Mouse (Mus musculus) myocyte (in vitro differentiated cells): ENCODE data around the gene Fgf8. TPM values are rescaled to one million over a fixed set of nuclear protein-coding genes. Genes with fewer than 3 reads are reported as not detected.

ENCODE experiments used
- H3K27me3 ChIP-seq: one replicate; pipeline ENCODE4 v1.6.1; 2011; ENCODE audit not compliant: control insufficient read depth, insufficient read depth, insufficient read length
- H3K36me3 ChIP-seq: one replicate; pipeline ENCODE4 v1.6.1; 2011; ENCODE audit not compliant: control insufficient read depth, insufficient read depth
- H3K4me2 ChIP-seq: one replicate; pipeline ENCODE4 v1.6.1; 2011; ENCODE audit warnings: low read depth, control low read depth
- H3K4me3 ChIP-seq: one replicate; pipeline ENCODE4 v1.5.1; 2011; ENCODE audit warnings: mild to moderate bottlenecking, control low read depth, moderate library complexity
- H3K79me2 ChIP-seq: one replicate; pipeline ENCODE4 v1.6.1; 2011; ENCODE audit not compliant: control insufficient read depth, insufficient read depth
- H3ac ChIP-seq: one replicate; pipeline ENCODE4 v1.6.1; 2011; ENCODE audit not compliant: control insufficient read depth, insufficient read length
- CEBPB ChIP-seq: IDR thresholded peaks from 2 replicates; pipeline ENCODE4 v1.6.1; 2011; ENCODE audit warnings: mild to moderate bottlenecking, moderate library complexity; ENCODE audit not compliant: poor library complexity, insufficient read depth, severe bottlenecking
- E2F4 ChIP-seq: IDR thresholded peaks from one replicate; pipeline ENCODE4 v1.6.1; 2011; ENCODE audit warnings: mild to moderate bottlenecking, control low read depth, moderate library complexity; ENCODE audit not compliant: insufficient read depth
- MAX ChIP-seq: IDR thresholded peaks from one replicate; pipeline ENCODE4 v1.6.1; 2011; ENCODE audit warnings: low read depth, mild to moderate bottlenecking, control low read depth
- MYOD1 ChIP-seq, 3 experiments: IDR thresholded peaks; one replicate each; pipeline ENCODE4 v1.6.1; 2011; ENCODE audit warnings: control low read depth in 2 of 3, low read depth in 2 of 3, mild to moderate bottlenecking in 2 of 3, moderate library complexity in 1 of 3; ENCODE audit not compliant: insufficient read length in 2 of 3, control insufficient read depth in 1 of 3
- MYOG ChIP-seq, 3 experiments: IDR thresholded peaks; one replicate each; pipeline ENCODE4 v1.6.1; 2011; ENCODE audit warnings: control low read depth in 2 of 3, low read depth in 2 of 3, mild to moderate bottlenecking in 2 of 3; ENCODE audit not compliant: insufficient read length in 2 of 3, control insufficient read depth in 1 of 3, insufficient read depth in 1 of 3
- POLR2A ChIP-seq: IDR thresholded peaks from one replicate; pipeline ENCODE4 v1.6.1; 2011; ENCODE audit warnings: low read depth, mild to moderate bottlenecking, control low read depth, moderate library complexity; ENCODE audit not compliant: insufficient read length
- POLR2AphosphoS2 ChIP-seq: IDR thresholded peaks from one replicate; pipeline ENCODE4 v1.6.1; 2011; ENCODE audit warnings: low read depth, control low read depth; ENCODE audit not compliant: insufficient read length
- REST ChIP-seq: IDR thresholded peaks from one replicate; pipeline ENCODE4 v1.6.1; 2011; ENCODE audit warnings: mild to moderate bottlenecking, control low read depth, moderate library complexity; ENCODE audit not compliant: insufficient read depth, insufficient read length
- SRF ChIP-seq: IDR thresholded peaks from one replicate; pipeline ENCODE4 v1.6.1; 2011; ENCODE audit warnings: low read depth; ENCODE audit not compliant: control insufficient read depth, insufficient read length
- TCF12 ChIP-seq: IDR thresholded peaks from one replicate; pipeline ENCODE4 v1.6.1; 2011; ENCODE audit warnings: mild to moderate bottlenecking, control low read depth; ENCODE audit not compliant: poor library complexity, insufficient read depth, severe bottlenecking
- TCF3 ChIP-seq: IDR thresholded peaks from one replicate; pipeline ENCODE4 v1.6.1; 2011; ENCODE audit warnings: low read depth, control low read depth; ENCODE audit not compliant: insufficient read length
- USF1 ChIP-seq: IDR thresholded peaks from one replicate; pipeline ENCODE4 v1.6.1; 2011; ENCODE audit warnings: low read depth, mild to moderate bottlenecking, control low read depth, moderate library complexity
- polyA plus RNA-seq: library from polyadenylated mRNA; unstranded; fragments of >200 nt; fragmentation: generic; extraction: Trizol; gene quantifications from one replicate; pipeline ENCODE4 v1.2.1, GENCODE M21; 2012; ENCODE audit warnings: missing spikeins

Fgf8 gene
- polyA plus RNA-seq: not detected

- H3K4me3 ChIP-seq: no peak within 1 kb of the TSS
- no peaks in the 10 kb centered on the region for H3K79me2 ChIP-seq
- TF ChIP-seq REST (no peak), MYOG (IDR thresholded peaks at IDR 0.05; ENCODE audit: control insufficient read depth in 1 of 3, insufficient read depth in 1 of 3, insufficient read length in 2 of 3, low read depth in 2 of 3) (no peak), POLR2A (no peak), TCF12 (no peak), MYOD1 (IDR thresholded peaks at IDR 0.05; ENCODE audit: control insufficient read depth in 1 of 3, insufficient read length in 2 of 3, low read depth in 2 of 3) (no peak), CEBPB (no peak), POLR2AphosphoS2 (no peak), MAX (no peak), TCF3 (no peak), USF1 (no peak), SRF (no peak), E2F4 (no peak)
- H3K36me3 ChIP-seq: no peaks in the 10 kb centered on the region
- peaks cover 46% of the 10 kb centered on the region for H3K27me3 ChIP-seq
- no peak within 1 kb of the TSS for H3ac ChIP-seq
- H3K4me2 ChIP-seq: no peak within 1 kb of the TSS
Measured at GRCm38 (mm10) chr19:45742218-45742983, at the start of gene Fgf8. Gene Fgf8, minus strand, starts transcription at chr19:45742915.

- no peak overlapping the region for H3K4me3 ChIP-seq
- no peaks in the 10 kb centered on the region for H3K36me3 ChIP-seq
- H3K79me2 ChIP-seq: no peaks in the 10 kb centered on the region
- H3K27me3 ChIP-seq: no peaks in the 10 kb centered on the region
- H3K4me2 ChIP-seq: no peak overlapping the region
- no peak for TF ChIP-seq TCF12
- TF ChIP-seq MYOG (IDR thresholded peaks at IDR 0.05; ENCODE audit: control insufficient read depth in 1 of 3, insufficient read depth in 1 of 3, insufficient read length in 2 of 3, low read depth in 2 of 3): no peak
- no peak for TF ChIP-seq REST
- no peak for TF ChIP-seq TCF3
- H3ac ChIP-seq: no peak overlapping the region
Measured at GRCm38 (mm10) chr19:45792404-45792803, 49.7 kb upstream of the Fgf8 start.

GRCm38 (mm10) chr19:45789888-45790874 is 47.5 kb upstream of the Fgf8 start:
- Histone ChIP-seq H3K4me3 (no peak overlapping the region), H3K4me2 (no peak overlapping the region), H3K79me2 (no peaks in the 10 kb centered on the region), H3ac (no peak overlapping the region), H3K27me3 (no peaks in the 10 kb centered on the region), H3K36me3 (no peaks in the 10 kb centered on the region)
- TF ChIP-seq USF1 (no peak), MYOD1 (IDR thresholded peaks at IDR 0.05; ENCODE audit: control insufficient read depth in 1 of 3, insufficient read length in 2 of 3, low read depth in 2 of 3) (no peak), CEBPB (no peak), REST (no peak), POLR2AphosphoS2 (no peak), MYOG (IDR thresholded peaks at IDR 0.05; ENCODE audit: control insufficient read depth in 1 of 3, insufficient read depth in 1 of 3, insufficient read length in 2 of 3, low read depth in 2 of 3) (no peak)

- H3K27me3 ChIP-seq: no peaks in the 10 kb centered on the region
- H3K36me3 ChIP-seq: no peaks in the 10 kb centered on the region
- TF ChIP-seq TCF3 (no peak), TCF12 (no peak), CEBPB (no peak), POLR2AphosphoS2 (no peak), USF1 (no peak), POLR2A (no peak), REST (no peak), E2F4 (no peak), MYOD1 (IDR thresholded peaks at IDR 0.05; ENCODE audit: control insufficient read depth in 1 of 3, insufficient read length in 2 of 3, low read depth in 2 of 3) (no peak), MAX (no peak), MYOG (IDR thresholded peaks at IDR 0.05; ENCODE audit: control insufficient read depth in 1 of 3, insufficient read depth in 1 of 3, insufficient read length in 2 of 3, low read depth in 2 of 3) (no peak), SRF (no peak)
- no peaks in the 10 kb centered on the region for H3K79me2 ChIP-seq
- H3ac ChIP-seq: no peak overlapping the region
- no peak overlapping the region for H3K4me3 ChIP-seq
- no peak overlapping the region for H3K4me2 ChIP-seq
Measured at GRCm38 (mm10) chr19:45789365-45789764, 46.6 kb upstream of the Fgf8 start.
